ENCODE assay signal across 9 mouse cellular contexts in the genomic region with DNA sequence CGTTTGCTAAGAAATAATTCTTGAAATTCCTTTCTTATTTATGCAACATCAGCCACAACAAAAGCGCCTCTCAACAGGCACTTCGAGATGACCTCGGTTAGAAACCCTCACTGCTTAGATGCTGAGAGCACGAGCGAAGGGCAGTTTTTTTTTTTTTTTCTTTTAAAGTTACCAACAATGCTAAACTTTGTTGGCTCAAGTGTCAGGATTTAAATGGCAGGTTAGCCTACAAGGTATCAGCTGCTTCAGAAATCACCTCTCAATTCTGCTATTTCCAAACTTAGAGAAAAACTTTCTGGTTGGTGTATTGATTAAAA.
DNase-seq lines count a peak whose midpoint lies in the region; ATAC-seq and TF ChIP-seq lines count a peak whose summit lies in the region.
"Had no signal": no experiment of that assay in that cellular context is flagged by ENCODE, and none has a peak within 500 bp of the region (broad histone marks: within the 10 kb centered on the region; RNA-seq: fewer than 3 reads in every experiment).

No protein-coding gene starts in this region.

- peaks cover 2% of the 10 kb centered on the region for H3K4me1 ChIP-seq in heart, adult 2 months (ENCODE audit: control insufficient read depth, insufficient read depth, low read length)
- peaks cover 25% of the 10 kb centered on the region for H3K4me1 ChIP-seq in thymus, adult 2 months (replicated peaks; ENCODE audit: control insufficient read depth, insufficient read depth, low read length)
- H3K4me1 ChIP-seq in liver, embryonic 13.5 days (replicated peaks) = peaks cover 53% of the 10 kb centered on the region

- no peak for DNase-seq in heart, adult 2 months
- no peak for DNase-seq in heart, adult 11 months
- no peak for DNase-seq in thymus, adult 2 months
- DNase-seq in thymus, postnatal 0 days (ENCODE audit: low spot score) = no peak
- no peak for DNase-seq in liver, embryonic 13.5 days
- no peak for DNase-seq in layer of hippocampus, adult 18-20 months (ENCODE audit: low spot score in 2 of 2)
- no peak for DNase-seq in kidney, postnatal 36 days
- DNase-seq: cerebellum, adult 18-20 months had no signal

- peak overlapping the region; percentile 88 for H3K27ac ChIP-seq in heart, adult 2 months
- no peak overlapping the region for H3K27ac ChIP-seq in thymus, adult 2 months (ENCODE audit: control insufficient read depth, insufficient read depth, low read length)
- no peak overlapping the region for H3K27ac ChIP-seq in liver, embryonic 13.5 days

- no peaks in the 10 kb centered on the region for H3K27me3 ChIP-seq in heart, adult 2 months (ENCODE audit: control insufficient read depth, insufficient read depth, low read length)
- H3K27me3 ChIP-seq in thymus, adult 2 months (ENCODE audit: control insufficient read depth, insufficient read depth, low read length) = no peaks in the 10 kb centered on the region
- peaks cover 21% of the 10 kb centered on the region for H3K27me3 ChIP-seq in liver, embryonic 13.5 days

- peak overlapping the region; percentile 76 for H3K4me2 ChIP-seq in liver, embryonic 13.5 days

- TF ChIP-seq CTCF in heart, adult 2 months (IDR thresholded peaks at IDR 0.05) = no peak
- TF ChIP-seq CTCF in thymus, adult 2 months (IDR thresholded peaks at IDR 0.05; ENCODE audit: borderline replicate concordance, control insufficient read depth, extremely low read depth, insufficient read depth, low read length, poor library complexity) = no peak

- 0 out of 2 replicates have a peak, but pooled peaks cover under 1% of the 10 kb centered on the region for H3K79me2 ChIP-seq in heart, adult 2 months (replicated peaks; ENCODE audit: control insufficient read depth, insufficient read depth, low read length)

- no peaks in the 10 kb centered on the region for H3K9me3 ChIP-seq in liver, embryonic 13.5 days (replicated peaks)

- no peak for TF ChIP-seq POLR2A in heart, adult 2 months (IDR thresholded peaks at IDR 0.05; ENCODE audit: insufficient read depth, low read depth, low read length)
- TF ChIP-seq POLR2A in thymus, adult 2 months (IDR thresholded peaks at IDR 0.05; ENCODE audit: control insufficient read depth, extremely low read depth, insufficient read depth, low read length, poor library complexity) = no peak

- no peak for ATAC-seq in liver, embryonic 13.5 days (ENCODE audit: low read depth)
- ATAC-seq in CD4-positive, CD25-positive, alpha-beta regulatory T cell, adult 4 months = no peak

- WGBS in heart, adult 2 months = 11% methylated on average over 6 of the region's 6 CpGs
- 5% methylated on average over 6 of the region's 6 CpGs for WGBS in thymus, adult 2 months
- 3% methylated on average over 6 of the region's 6 CpGs for WGBS in liver, embryonic 13.5 days (ENCODE audit: insufficient replicate concordance)

- peak overlapping the region; percentile 87 for H3K4me3 ChIP-seq in heart, adult 2 months
- H3K4me3 ChIP-seq in thymus, adult 2 months (ENCODE audit: control insufficient read depth, insufficient read depth, low read length) = peak overlapping the region; percentile 63
- peak overlapping the region; percentile 66 for H3K4me3 ChIP-seq in liver, embryonic 13.5 days (replicated peaks)

- intact Hi-C loops in heart, adult 2 months (cut with DNase I) = loop anchor here (5.0 kb wide), 1 partner anchor 493 kb away; the partner anchor contains the start of gene Foxp1

- peaks cover 5% of the 10 kb centered on the region for H3K36me3 ChIP-seq in heart, adult 2 months (ENCODE audit: control insufficient read depth, insufficient read depth, low read length)
- no peaks in the 10 kb centered on the region for H3K36me3 ChIP-seq in thymus, adult 2 months (ENCODE audit: control insufficient read depth, insufficient read depth, low read length)
- no peaks in the 10 kb centered on the region for H3K36me3 ChIP-seq in liver, embryonic 13.5 days

- H3K9ac ChIP-seq in heart, adult 2 months (ENCODE audit: low read depth, low read length) = peak overlapping the region; percentile 82
- peak overlapping the region; percentile 67; the same call in 1 of the 2 replicates for H3K9ac ChIP-seq in liver, embryonic 13.5 days

- no peak for TF ChIP-seq EP300 in heart, adult 2 months (IDR thresholded peaks at IDR 0.05; ENCODE audit: insufficient read depth, low read depth, low read length)
